Mouse (Mus musculus): Measurements from ENCODE around the gene Olfr1506.
"Not testable (repeated sequence)": the region's sequence is repeated elsewhere in the genome, so short reads cannot be mapped to it uniquely, and the experiment has no call there.

GRCm38 (mm10) chr2:90194750-90195149 is 29.5 kb downstream of the Olfr1506 start:
- not testable (repeated sequence) for TF ChIP-seq SRF (IDR thresholded peaks at IDR 0.05; ENCODE audit: control insufficient read depth, insufficient read length, low read depth); POLR2A (IDR thresholded peaks at IDR 0.05; ENCODE audit: insufficient read length, low read depth); TCF3 (IDR thresholded peaks at IDR 0.05; ENCODE audit: insufficient read length, low read depth)

Measured in myocyte (in vitro differentiated cells).